Mouse (Mus musculus) midbrain, embryonic 14.5 days (tissue): Measurements from ENCODE around the gene Zbtb40. TPM values are rescaled to one million over a fixed set of nuclear protein-coding genes. Genes with fewer than 3 reads are reported as not detected.

Experiments
- ATAC-seq: fragments of 200-750 bp; cut with Nextera tagmentation; 2 replicates; pipeline ENCODE4 v1.8.0; 2017; ENCODE audit warnings: moderate number of reproducible peaks, moderate library complexity; ENCODE audit not compliant: low FRiP score, low TSS enrichment
- DNase-seq: peaks from one replicate; pipeline ENCODE4 v3.0.0-alpha.2; 2015
- H3K27ac ChIP-seq: fragments of 300-500 bp; sonication (generic); replicated peaks from 2 replicates; pipeline ENCODE4 v1.5.1; 2014; ENCODE audit warnings: mild to moderate bottlenecking, low read depth, low read length, moderate library complexity
- H3K27me3 ChIP-seq: fragments of 300-500 bp; sonication (generic); 2 replicates; pipeline ENCODE4 v1.6.1; 2014; ENCODE audit warnings: low read length, control low read depth, mixed read lengths; ENCODE audit not compliant: control insufficient read depth, insufficient read depth
- H3K36me3 ChIP-seq: fragments of 300-500 bp; sonication (generic); 2 replicates; pipeline ENCODE4 v1.6.1; 2014; ENCODE audit warnings: low read length, control low read depth; ENCODE audit not compliant: control insufficient read depth, insufficient read depth
- H3K4me1 ChIP-seq: fragments of 300-500 bp; sonication (generic); 2 replicates; pipeline ENCODE4 v1.6.1; 2014; ENCODE audit warnings: mild to moderate bottlenecking, antibody characterized with exemption, low read length, control low read depth; ENCODE audit not compliant: control insufficient read depth, insufficient read depth
- H3K4me2 ChIP-seq: fragments of 300-500 bp; sonication (generic); 2 replicates; pipeline ENCODE4 v1.6.1; 2014; ENCODE audit warnings: mild to moderate bottlenecking, low read length, moderate library complexity
- H3K4me3 ChIP-seq: fragments of 300-500 bp; sonication (generic); replicated peaks from 2 replicates; pipeline ENCODE4 v1.5.1; 2014; ENCODE audit warnings: low read depth, low read length
- H3K9ac ChIP-seq: fragments of 300-500 bp; sonication (generic); replicated peaks from 2 replicates; pipeline ENCODE4 v1.6.1; 2014; ENCODE audit warnings: mild to moderate bottlenecking, low read length, moderate library complexity
- H3K9me3 ChIP-seq: fragments of 300-500 bp; sonication (generic); 2 replicates; pipeline ENCODE4 v1.6.1; 2016; ENCODE audit warnings: low read length, control low read depth, mixed read lengths; ENCODE audit not compliant: control insufficient read depth
- WGBS: fragments of 180-500 bp; shearing (Covaris S2); extraction: QIAGEN DNeasy Blood & Tissue Kit; methylation state at CpG from one replicate; pipeline ENCODE4 v1.1.7; 2014; 5-methylcytosine and 5-hydroxymethylcytosine counted together
- polyA plus RNA-seq: library from polyadenylated mRNA; unstranded; fragments of >200 nt; fragmentation: Nextera tagmentation; extraction: Ambion mirVana; gene quantifications from 2 replicates; pipeline ENCODE4 v1.2.1, GENCODE M21; 2014

The Zbtb40 gene
- polyA plus RNA-seq, 1 experiment from 2014 or later, result 4.3 TPM

- H3K4me3 ChIP-seq, result no peak overlapping the region
- 0 out of 2 replicates have a peak overlapping the region, but pooled peaks have one; percentile 13 for H3K27ac ChIP-seq
- no peak for ATAC-seq
- H3K4me2 ChIP-seq, result no peak overlapping the region
- DNase-seq, result no peak
- peaks cover 19% of the 10 kb centered on the region for H3K4me1 ChIP-seq
- no peaks in the 10 kb centered on the region for H3K9me3 ChIP-seq
- WGBS, result 73% methylated on average over 11 of the region's 11 CpGs
- no peaks in the 10 kb centered on the region for H3K36me3 ChIP-seq
- no peak overlapping the region for H3K9ac ChIP-seq
- H3K27me3 ChIP-seq, result peaks cover 25% of the 10 kb centered on the region
These were observed 103.8 kb downstream of the Zbtb40 start for GRCm38 (mm10) chr4:136944558-136945350.

DNA sequence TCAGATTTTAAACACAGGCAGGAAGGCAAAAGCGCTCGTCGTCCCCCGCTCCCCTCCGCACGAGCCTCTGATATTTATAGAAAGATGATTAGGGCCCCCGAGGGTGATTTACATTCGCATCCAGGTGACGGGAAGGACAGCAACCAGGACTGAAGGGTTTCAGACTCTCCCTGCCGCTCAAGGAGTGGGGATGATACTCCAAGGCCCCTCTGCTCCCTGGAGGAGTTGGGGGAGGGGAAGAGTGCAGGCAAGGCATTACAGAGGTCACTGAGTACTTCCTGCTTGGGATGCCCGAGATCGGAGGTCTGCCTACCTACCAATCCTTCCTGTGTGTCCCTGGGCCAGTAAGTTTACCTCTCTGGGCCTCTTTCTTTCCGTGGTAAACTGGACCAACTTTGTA, 105.4 kb downstream of the Zbtb40 start:
- Histone ChIP-seq H3K36me3 (no peaks in the 10 kb centered on the region), H3K9ac (peak overlapping the region; percentile 24; the same call in 1 of the 2 replicates), H3K27ac (peak overlapping the region; percentile 26; the same call in 1 of the 2 replicates), H3K4me1 (peaks cover 15% of the 10 kb centered on the region), H3K9me3 (no peaks in the 10 kb centered on the region), H3K4me3 (no peak overlapping the region), H3K4me2 (peak overlapping the region; percentile 38), H3K27me3 (peaks cover 23% of the 10 kb centered on the region)
- DNase-seq, result no peak
- WGBS, result 19% methylated on average over 13 of the region's 13 CpGs
- no peak for ATAC-seq

- WGBS, result 10% methylated on average over 18 of the region's 18 CpGs
- H3K9me3 ChIP-seq, result no peaks in the 10 kb centered on the region
- ATAC-seq (no peak; the same call in 1 of the 2 replicates), DNase-seq (peak; percentile 56)
- H3K4me3 ChIP-seq, result no peak overlapping the region
- peak overlapping the region; percentile 38 for H3K4me2 ChIP-seq
- H3K4me1 ChIP-seq, result peaks cover 15% of the 10 kb centered on the region
- no peaks in the 10 kb centered on the region for H3K36me3 ChIP-seq
- peak overlapping the region; percentile 26; the same call in 1 of the 2 replicates for H3K27ac ChIP-seq
- H3K27me3 ChIP-seq, result peaks cover 19% of the 10 kb centered on the region
- peak overlapping the region; percentile 24; the same call in 1 of the 2 replicates for H3K9ac ChIP-seq
These were observed 105.8 kb downstream of the Zbtb40 start for GRCm38 (mm10) chr4:136942761-136943160.

DNA sequence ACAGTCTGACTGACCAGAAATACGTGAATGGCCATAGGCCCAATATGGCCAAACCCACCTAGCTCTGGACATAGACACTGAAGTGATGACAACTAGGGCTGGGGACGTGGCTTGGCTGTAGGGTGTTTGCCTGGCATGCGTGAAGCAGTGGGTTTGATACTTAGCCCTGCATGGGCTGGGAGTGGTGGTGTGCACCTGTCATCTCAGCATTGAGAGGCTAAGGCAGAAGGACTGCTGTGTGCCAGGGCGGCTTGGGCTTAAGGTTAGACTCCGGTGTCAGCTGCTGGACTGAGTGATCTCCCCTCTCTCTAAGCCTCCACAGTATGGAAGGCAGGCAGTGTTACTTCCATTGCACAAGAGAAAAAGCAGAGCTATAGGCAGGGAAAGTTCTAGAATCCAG, 110.7 kb downstream of the Zbtb40 start:
- H3K4me2 ChIP-seq, result no peak overlapping the region
- peaks cover 11% of the 10 kb centered on the region for H3K4me1 ChIP-seq
- ATAC-seq (no peak), DNase-seq (no peak)
- 93% methylated on average over 5 of the region's 5 CpGs for WGBS
- peaks cover 24% of the 10 kb centered on the region for H3K27me3 ChIP-seq
- no peak overlapping the region for H3K4me3 ChIP-seq
- no peak overlapping the region for H3K27ac ChIP-seq
- H3K9ac ChIP-seq, result no peak overlapping the region
- H3K9me3 ChIP-seq, result no peaks in the 10 kb centered on the region
- no peaks in the 10 kb centered on the region for H3K36me3 ChIP-seq

DNA sequence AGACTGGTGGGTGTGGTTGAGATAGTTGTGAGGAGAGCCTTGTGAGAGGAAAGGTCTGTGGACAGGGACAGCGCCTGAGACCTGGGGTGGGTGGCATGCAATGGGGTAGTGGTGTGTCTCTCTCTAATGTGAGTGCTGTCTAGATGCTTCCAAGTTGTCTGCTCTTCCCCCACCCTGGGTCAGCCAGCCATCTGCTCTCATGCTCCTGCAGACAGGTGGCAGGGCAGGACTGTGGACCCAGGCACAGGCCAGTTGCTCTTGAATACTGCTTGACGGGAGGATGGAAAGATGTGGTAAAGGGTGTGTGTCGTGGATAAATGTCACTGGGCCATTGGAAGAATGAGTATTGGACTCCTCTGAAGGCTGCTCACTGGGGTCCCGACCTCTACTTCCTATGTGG, 111.3 kb downstream of the Zbtb40 start:
- 81% methylated on average over 4 of the region's 4 CpGs for WGBS

GRCm38 (mm10) chr4:136934746-136935613, 113.6 kb downstream of the Zbtb40 start:
- H3K9me3 ChIP-seq, result no peaks in the 10 kb centered on the region
- H3K27me3 ChIP-seq, result peaks cover 14% of the 10 kb centered on the region
- H3K4me2 ChIP-seq, result no peak overlapping the region
- no peak overlapping the region for H3K4me3 ChIP-seq
- H3K9ac ChIP-seq, result no peak overlapping the region
- DNase-seq, result no peak
- no peaks in the 10 kb centered on the region for H3K36me3 ChIP-seq
- WGBS, result 35% methylated on average over 18 of the region's 18 CpGs
- H3K27ac ChIP-seq, result no peak overlapping the region
- ATAC-seq, result no peak
- no peaks in the 10 kb centered on the region for H3K4me1 ChIP-seq

More for the DNA sequence above, 111.3 kb downstream of the Zbtb40 start:
- no peaks in the 10 kb centered on the region for H3K9me3 ChIP-seq
- DNase-seq, result no peak
- no peak overlapping the region for H3K4me2 ChIP-seq
- peaks cover 6% of the 10 kb centered on the region for H3K4me1 ChIP-seq
- H3K4me3 ChIP-seq, result no peak overlapping the region
- H3K9ac ChIP-seq, result no peak overlapping the region
- no peaks in the 10 kb centered on the region for H3K36me3 ChIP-seq
- peaks cover 24% of the 10 kb centered on the region for H3K27me3 ChIP-seq
- ATAC-seq, result no peak
- H3K27ac ChIP-seq, result no peak overlapping the region

DNA sequence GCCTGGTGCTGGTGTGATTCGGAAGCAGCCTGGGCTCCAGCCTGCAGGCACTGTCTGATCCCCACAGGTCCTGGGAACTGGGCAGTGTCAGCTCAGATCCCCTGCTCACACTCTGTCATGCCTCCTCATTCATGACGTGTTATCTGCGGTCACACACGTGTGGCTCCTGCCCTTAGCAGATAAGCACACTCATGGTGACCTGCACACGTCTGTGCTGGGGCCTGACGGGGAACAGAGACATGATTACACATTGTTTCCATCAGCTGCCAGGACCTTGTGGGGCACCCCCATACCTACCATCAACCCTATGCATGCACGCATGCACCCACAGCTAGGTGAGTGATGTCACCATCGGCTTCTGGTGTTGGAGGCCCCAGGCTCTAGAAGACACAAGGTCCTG, 118.1 kb downstream of the Zbtb40 start:
- Histone ChIP-seq H3K27me3 (peaks cover 20% of the 10 kb centered on the region), H3K9me3 (no peaks in the 10 kb centered on the region), H3K4me3 (no peak overlapping the region), H3K27ac (no peak overlapping the region), H3K4me1 (0 out of 2 replicates have a peak, but pooled peaks cover 5% of the 10 kb centered on the region), H3K4me2 (no peak overlapping the region), H3K36me3 (no peaks in the 10 kb centered on the region), H3K9ac (no peak overlapping the region)
- DNase-seq, result no peak
- 87% methylated on average over 8 of the region's 8 CpGs for WGBS
- ATAC-seq, result no peak
